Mouse (Mus musculus) lung, postnatal 0 days (tissue): ENCODE measurements around the gene Iqsec1. TPM values are rescaled to one million over a fixed set of nuclear protein-coding genes. Genes with fewer than 3 reads are reported as not detected.
A peak's percentile ranks its signal among the peaks of the same experiment; 100 is the strongest.

Experiments
- ATAC-seq: fragments of 200-750 bp; cut with Nextera tagmentation; 2 replicates; pipeline ENCODE4 v1.8.0; 2017; ENCODE audit warnings: moderate library complexity
- DNase-seq: peaks from one replicate; pipeline ENCODE4 v3.0.0-alpha.2; 2016; ENCODE audit warnings: low spot score
- H3K27ac ChIP-seq: fragments of 300-500 bp; sonication (generic); 2 replicates; pipeline ENCODE4 v1.5.1; 2014; ENCODE audit warnings: antibody characterized with exemption, mild to moderate bottlenecking, low read length, mixed read lengths
- H3K27me3 ChIP-seq: fragments of 300-500 bp; sonication (generic); replicated peaks from 2 replicates; pipeline ENCODE4 v1.6.1; 2014; ENCODE audit warnings: low read length, mixed read lengths; ENCODE audit not compliant: insufficient read depth
- H3K36me3 ChIP-seq: fragments of 300-500 bp; sonication (generic); 2 replicates; pipeline ENCODE4 v1.6.1; 2014; ENCODE audit warnings: low read length, mixed read lengths; ENCODE audit not compliant: insufficient read depth
- H3K4me1 ChIP-seq: fragments of 300-500 bp; sonication (generic); 2 replicates; pipeline ENCODE4 v1.6.1; 2014; ENCODE audit warnings: antibody characterized with exemption, low read depth, low read length, mixed read lengths; ENCODE audit not compliant: insufficient read depth
- H3K4me2 ChIP-seq: fragments of 300-500 bp; sonication (generic); replicated peaks from 2 replicates; pipeline ENCODE4 v1.6.1; 2014; ENCODE audit warnings: low read depth, mild to moderate bottlenecking, low read length, moderate library complexity, mixed read lengths
- H3K4me3 ChIP-seq: fragments of 300-500 bp; sonication (generic); 2 replicates; pipeline ENCODE4 v1.5.1; 2014; ENCODE audit warnings: low read depth, low read length
- H3K9ac ChIP-seq: fragments of 300-500 bp; sonication (generic); replicated peaks from 2 replicates; pipeline ENCODE4 v1.6.1; 2014; ENCODE audit warnings: low read depth, mild to moderate bottlenecking
- H3K9me3 ChIP-seq: fragments of 300-500 bp; sonication (generic); 2 replicates; pipeline ENCODE4 v1.6.1; 2016; ENCODE audit warnings: low read length, mixed read lengths
- CTCF ChIP-seq: IDR thresholded peaks from 2 replicates; pipeline ENCODE4 v1.5.1; 2016; ENCODE audit warnings: antibody characterized with exemption, mild to moderate bottlenecking
- EP300 ChIP-seq: IDR thresholded peaks from 2 replicates; pipeline ENCODE4 v1.6.1; 2016; ENCODE audit warnings: antibody characterized with exemption, mild to moderate bottlenecking, control low read depth
- WGBS: fragments of 180-500 bp; shearing (Covaris S2); extraction: QIAGEN DNeasy Blood & Tissue Kit; methylation state at CpG from one replicate; pipeline ENCODE4 v1.1.7; 2014; 5-methylcytosine and 5-hydroxymethylcytosine counted together
- polyA plus RNA-seq: library from polyadenylated mRNA; unstranded; fragments of >200 nt; fragmentation: Nextera tagmentation; extraction: Ambion mirVana; gene quantifications from 2 replicates; pipeline ENCODE4 v1.2.1, GENCODE M21; 2015

Gene Iqsec1
- polyA plus RNA-seq, 1 experiment from 2014 or later = 18.6 TPM

- Histone ChIP-seq H3K4me3 (no peak overlapping the region), H3K9ac (no peak overlapping the region), H3K27ac (peak overlapping the region; percentile 29; the same call in 1 of the 2 replicates), H3K27me3 (0 out of 2 replicates have a peak, but pooled peaks cover 6% of the 10 kb centered on the region), H3K36me3 (no peaks in the 10 kb centered on the region), H3K9me3 (no peaks in the 10 kb centered on the region), H3K4me1 (peaks cover 15% of the 10 kb centered on the region; the same call in 1 of the 2 replicates), H3K4me2 (no peak overlapping the region)
- TF ChIP-seq EP300 (peak; percentile 31; the same call in 1 of the 2 replicates), CTCF (no peak)
- WGBS = 19% methylated on average over 3 of the region's 3 CpGs
- peak; percentile 18 for ATAC-seq
- peak; percentile 90 for DNase-seq
Measured at GRCm38 (mm10) chr6:90984101-90984500, 4.4 kb downstream of the Iqsec1 start.

- TF ChIP-seq CTCF = no peak
- TF ChIP-seq EP300 = no peak
- H3K9me3 ChIP-seq = no peaks in the 10 kb centered on the region
Measured at GRCm38 (mm10) chr6:90974279-90974678, 14.2 kb downstream of the Iqsec1 start.

GRCm38 (mm10) chr6:90969341-90969871, 19.1 kb downstream of the Iqsec1 start:
- TF ChIP-seq EP300 (no peak), CTCF (no peak)
- H3K9me3 ChIP-seq = no peaks in the 10 kb centered on the region
- H3K27ac ChIP-seq = no peak overlapping the region
- H3K4me3 ChIP-seq = no peak overlapping the region
- no peaks in the 10 kb centered on the region for H3K36me3 ChIP-seq
- H3K9ac ChIP-seq = no peak overlapping the region
- no peak overlapping the region for H3K4me2 ChIP-seq
- ATAC-seq (no peak), DNase-seq (peak; percentile 12)
- H3K27me3 ChIP-seq = no peaks in the 10 kb centered on the region
- 33% methylated on average over 2 of the region's 2 CpGs for WGBS
- no peaks in the 10 kb centered on the region for H3K4me1 ChIP-seq

More at GRCm38 (mm10) chr6:90974279-90974678, 14.2 kb downstream of the Iqsec1 start:
- H3K27me3 ChIP-seq = no peaks in the 10 kb centered on the region
- H3K4me3 ChIP-seq = no peak overlapping the region
- H3K27ac ChIP-seq = no peak overlapping the region
- no peak overlapping the region for H3K9ac ChIP-seq
- no peaks in the 10 kb centered on the region for H3K36me3 ChIP-seq
- no peaks in the 10 kb centered on the region for H3K4me1 ChIP-seq
- H3K4me2 ChIP-seq = no peak overlapping the region
- 68% methylated on average over 2 of the region's 2 CpGs for WGBS
- DNase-seq (no peak), ATAC-seq (no peak)

GRCm38 (mm10) chr6:90953349-90953748, 35.1 kb downstream of the Iqsec1 start:
- Histone ChIP-seq H3K9me3 (no peaks in the 10 kb centered on the region), H3K27ac (no peak overlapping the region), H3K4me1 (peaks cover 5% of the 10 kb centered on the region; the same call in 1 of the 2 replicates), H3K4me3 (no peak overlapping the region), H3K9ac (no peak overlapping the region), H3K4me2 (no peak overlapping the region), H3K36me3 (no peaks in the 10 kb centered on the region), H3K27me3 (no peaks in the 10 kb centered on the region)
- 42% methylated on average over 4 of the region's 4 CpGs for WGBS
- no peak for DNase-seq
- ATAC-seq = no peak
- no peak for TF ChIP-seq EP300
- no peak for TF ChIP-seq CTCF

- Histone ChIP-seq H3K4me3 (no peak overlapping the region), H3K9ac (no peak overlapping the region), H3K9me3 (no peaks in the 10 kb centered on the region), H3K27ac (no peak overlapping the region), H3K36me3 (no peaks in the 10 kb centered on the region), H3K4me1 (peaks cover 5% of the 10 kb centered on the region; the same call in 1 of the 2 replicates), H3K4me2 (no peak overlapping the region), H3K27me3 (no peaks in the 10 kb centered on the region)
- ATAC-seq (no peak), DNase-seq (no peak)
- WGBS = 19% methylated on average over 2 of the region's 2 CpGs
- TF ChIP-seq CTCF (no peak), EP300 (no peak)
Measured at GRCm38 (mm10) chr6:90950936-90951335, 37.5 kb downstream of the Iqsec1 start.

- no peak overlapping the region for H3K9ac ChIP-seq
- no peaks in the 10 kb centered on the region for H3K36me3 ChIP-seq
- DNase-seq (no peak), ATAC-seq (no peak)
- H3K4me2 ChIP-seq = no peak overlapping the region
- no peak overlapping the region for H3K4me3 ChIP-seq
- no peak for TF ChIP-seq EP300
- TF ChIP-seq CTCF = no peak
- no peak overlapping the region for H3K27ac ChIP-seq
- WGBS = 82% methylated on average over 1 of the region's 1 CpGs
- H3K4me1 ChIP-seq = peaks cover 5% of the 10 kb centered on the region; the same call in 1 of the 2 replicates
- H3K27me3 ChIP-seq = no peaks in the 10 kb centered on the region
- H3K9me3 ChIP-seq = no peaks in the 10 kb centered on the region
Measured at GRCm38 (mm10) chr6:90948097-90948496, 40.4 kb downstream of the Iqsec1 start.
